In the genomic region with DNA sequence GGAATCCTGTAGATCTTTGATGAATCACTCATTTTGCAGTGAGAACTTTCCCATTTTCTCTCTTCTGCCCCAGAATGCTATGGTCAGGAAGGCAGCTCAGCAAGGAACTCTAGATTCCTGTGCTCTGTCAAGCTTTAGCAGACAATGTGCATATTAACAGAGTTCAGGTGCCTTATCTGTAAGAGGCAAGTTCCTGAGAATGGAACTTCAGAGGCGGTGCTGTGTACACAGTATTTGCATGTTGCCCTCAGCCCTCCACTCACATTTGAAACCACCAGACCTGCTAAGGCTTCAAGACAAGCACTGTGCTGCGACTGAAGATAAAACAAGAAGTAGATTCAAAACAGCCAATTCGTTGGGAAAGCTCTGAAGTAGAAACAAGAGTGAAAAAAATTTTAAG, we compare ENCODE assay signal across 25 mouse cellular contexts.
"Had no signal": no experiment of that assay in that cellular context is flagged by ENCODE, and none has a peak within 500 bp of the region (broad histone marks: within the 10 kb centered on the region; RNA-seq: fewer than 3 reads in every experiment).

No protein-coding gene starts in this region.

- H3K4me3 ChIP-seq: gastrocnemius, adult 2 months; heart, embryonic 10.5 days; heart, embryonic 12.5 days; hindbrain, embryonic 10.5 days; hindbrain, embryonic 12.5 days; intestine, embryonic 15.5 days; layer of hippocampus, adult 2 months; left cerebral cortex, adult 2 months; limb, embryonic 10.5 days; limb, embryonic 12.5 days had no signal

- H3K27me3 ChIP-seq: heart, embryonic 12.5 days; hindbrain, embryonic 12.5 days; intestine, embryonic 15.5 days; limb, embryonic 12.5 days had no signal

- H3K4me1 ChIP-seq: heart, embryonic 10.5 days; heart, embryonic 12.5 days; hindbrain, embryonic 10.5 days; hindbrain, embryonic 12.5 days; intestine, embryonic 15.5 days; limb, embryonic 10.5 days; limb, embryonic 12.5 days had no signal

- H3K9me3 ChIP-seq: heart, embryonic 10.5 days; heart, embryonic 12.5 days; hindbrain, embryonic 10.5 days; hindbrain, embryonic 12.5 days; intestine, embryonic 15.5 days; limb, embryonic 10.5 days; limb, embryonic 12.5 days had no signal

- H3K27ac ChIP-seq: gastrocnemius, adult 2 months; heart, embryonic 10.5 days; hindbrain, embryonic 10.5 days; hindbrain, embryonic 12.5 days; hindbrain, embryonic 14.5 days; intestine, embryonic 15.5 days; layer of hippocampus, adult 2 months; left cerebral cortex, adult 2 months; limb, embryonic 10.5 days; limb, embryonic 12.5 days had no signal

- H3K36me3 ChIP-seq: heart, embryonic 10.5 days; heart, embryonic 12.5 days; hindbrain, embryonic 10.5 days; hindbrain, embryonic 12.5 days; intestine, embryonic 15.5 days; limb, embryonic 10.5 days; limb, embryonic 12.5 days had no signal

- DNase-seq: gastrocnemius, adult 2 months; gastrocnemius, postnatal 10 days; gastrocnemius, postnatal 25 days; heart, adult 18-20 months; heart, postnatal 10 days; heart, postnatal 4 days; kidney, adult 18-20 months; kidney, adult 8-10 months; kidney, postnatal 10 days; kidney, postnatal 25 days; kidney, postnatal 4 days; liver had no signal

- H3K9ac ChIP-seq: heart, embryonic 12.5 days; hindbrain, embryonic 12.5 days; hindbrain, embryonic 14.5 days; intestine, embryonic 15.5 days; limb, embryonic 12.5 days had no signal

- ATAC-seq: hindbrain, embryonic 16.5 days; inflammation-experienced regulatory T-cells, adult 6 months; intestine, embryonic 15.5 days; intestine, postnatal 0 days had no signal

- H3K4me2 ChIP-seq: heart, embryonic 12.5 days; hindbrain, embryonic 12.5 days; hindbrain, embryonic 14.5 days; intestine, embryonic 15.5 days; limb, embryonic 12.5 days had no signal
